Mouse (Mus musculus) liver, adult 2 months (tissue): ENCODE measurements at regions not wholly inside any gene's neighbourhood (a gene's known extent, or its start where the extent isn't known, plus 50 kb on each side); places are given as distances from the start of the nearest gene placed in this dataset.

Experiments
- CTCF ChIP-seq: fragments of 200-500 bp; IDR thresholded peaks from 2 replicates; pipeline ENCODE4 v1.5.1; 2011; ENCODE audit warnings: low read depth, low read length, control low read depth
- POLR2A ChIP-seq: fragments of 200-500 bp; IDR thresholded peaks from 2 replicates; pipeline ENCODE4 v1.6.1; 2011; ENCODE audit warnings: low read length, control low read depth; ENCODE audit not compliant: insufficient read depth; ENCODE audit errors: extremely low read depth

DNA sequence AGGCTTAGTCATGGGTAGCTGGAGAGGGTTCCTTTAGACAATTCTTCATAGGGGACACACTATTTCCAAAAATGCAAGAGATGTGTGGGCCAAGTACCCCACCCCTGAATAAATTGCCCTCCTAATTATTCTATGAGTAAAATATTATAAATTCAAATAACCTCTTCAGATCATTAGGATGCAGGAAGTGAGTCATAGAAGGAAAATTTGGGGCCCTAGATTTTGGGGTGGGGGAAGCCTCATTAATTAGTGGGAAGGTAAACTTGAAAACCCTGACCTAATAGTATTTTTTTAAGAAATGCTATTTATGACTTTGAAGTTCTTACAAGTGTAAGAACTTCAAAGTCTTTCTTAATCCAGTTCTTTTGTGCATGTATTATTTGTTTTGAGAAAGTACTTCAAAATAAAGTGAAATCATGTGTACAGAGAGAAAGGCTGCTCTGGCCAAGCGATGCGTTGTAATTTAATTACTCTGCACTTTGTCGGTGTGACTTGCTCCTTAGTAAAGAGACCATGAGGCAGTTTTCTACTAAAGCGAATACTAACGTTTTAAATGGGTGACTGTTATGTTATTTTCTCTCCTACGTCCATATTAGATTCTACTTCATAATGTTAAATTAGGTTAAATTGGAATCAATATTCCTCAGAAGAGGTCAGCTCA lies 200.6 kb downstream of the Tgfb2 start:
- no peak for TF ChIP-seq CTCF
- no peak for TF ChIP-seq POLR2A
